ENCODE assay signal across 12 mouse cellular contexts in genomic region chr3:55755805-55756601, GRCm38 (mm10). TPM values are rescaled to one million over a fixed set of nuclear protein-coding genes. Genes with fewer than 3 reads are reported as not detected.
A peak's percentile ranks its signal among the peaks of the same experiment; 100 is the strongest.
DNase-seq lines count a peak whose midpoint lies in the region; ATAC-seq and TF ChIP-seq lines count a peak whose summit lies in the region.
"Had no signal": no experiment of that assay in that cellular context is flagged by ENCODE, and none has a peak within 500 bp of the region (broad histone marks: within the 10 kb centered on the region; RNA-seq: fewer than 3 reads in every experiment).

No protein-coding gene starts in this region.

- peak; percentile 84 for ATAC-seq in midbrain, embryonic 14.5 days (ENCODE audit: low FRiP score, low TSS enrichment)
- no peak for ATAC-seq in megakaryocyte, adult 5-6 weeks (ENCODE audit: poor library complexity, severe bottlenecking)
- no peak for ATAC-seq in megakaryocyte progenitor cell, adult 5-6 weeks (replicated peaks; ENCODE audit: poor library complexity)

- 40% methylated on average over 11 of the region's 11 CpGs for WGBS in hindbrain, embryonic 10.5 days
- WGBS in midbrain, embryonic 14.5 days: 2% methylated on average over 11 of the region's 11 CpGs

- no peak for TF ChIP-seq POLR2A in brain, embryonic 14.5 days (IDR thresholded peaks at IDR 0.05; ENCODE audit: borderline replicate concordance, extremely low read depth, insufficient read depth, insufficient read length, poor library complexity, severe bottlenecking)

- TF ChIP-seq CTCF in brain, embryonic 14.5 days (IDR thresholded peaks at IDR 0.05; ENCODE audit: borderline replicate concordance, extremely low read depth, insufficient read depth, insufficient read length): no peak

- H3K27me3 ChIP-seq in hindbrain, embryonic 10.5 days (ENCODE audit: insufficient read depth, poor library complexity, severe bottlenecking): peaks cover 31% of the 10 kb centered on the region
- H3K27me3 ChIP-seq in midbrain, embryonic 14.5 days (ENCODE audit: control insufficient read depth, insufficient read depth, low read length): no peaks in the 10 kb centered on the region
- H3K27me3 ChIP-seq: liver, embryonic 13.5 days had no signal

- H3K4me1 ChIP-seq in hindbrain, embryonic 10.5 days (replicated peaks): peaks cover 38% of the 10 kb centered on the region
- peaks cover 54% of the 10 kb centered on the region for H3K4me1 ChIP-seq in midbrain, embryonic 14.5 days (ENCODE audit: control insufficient read depth, insufficient read depth, low read length)
- H3K4me1 ChIP-seq: liver, embryonic 13.5 days had no signal

- H3K9me3 ChIP-seq in hindbrain, embryonic 10.5 days: no peaks in the 10 kb centered on the region
- H3K9me3 ChIP-seq in midbrain, embryonic 14.5 days (ENCODE audit: control insufficient read depth, low read length): no peaks in the 10 kb centered on the region
- H3K9me3 ChIP-seq: liver, embryonic 13.5 days had no signal

- no peaks in the 10 kb centered on the region for H3K36me3 ChIP-seq in hindbrain, embryonic 10.5 days
- no peaks in the 10 kb centered on the region for H3K36me3 ChIP-seq in midbrain, embryonic 14.5 days (ENCODE audit: control insufficient read depth, insufficient read depth, low read length)
- H3K36me3 ChIP-seq: liver, embryonic 13.5 days had no signal

- H3K4me3 ChIP-seq in hindbrain, embryonic 10.5 days: 0 out of 2 replicates have a peak overlapping the region, but pooled peaks have one; percentile 4
- H3K4me3 ChIP-seq in midbrain, embryonic 14.5 days (replicated peaks; ENCODE audit: low read depth, low read length): no peak overlapping the region
- H3K4me3 ChIP-seq: liver, embryonic 13.5 days had no signal

- H3K27ac ChIP-seq in hindbrain, embryonic 10.5 days: peak overlapping the region; percentile 64
- H3K27ac ChIP-seq in midbrain, embryonic 14.5 days (replicated peaks; ENCODE audit: low read depth, low read length): peak overlapping the region; percentile 86
- H3K27ac ChIP-seq: liver, embryonic 13.5 days had no signal

- H3K9ac ChIP-seq in midbrain, embryonic 14.5 days (replicated peaks; ENCODE audit: low read length): peak overlapping the region; percentile 13; the same call in 1 of the 2 replicates
- H3K9ac ChIP-seq: liver, embryonic 13.5 days had no signal

- peak; percentile 11 for DNase-seq in 3T3-L1 (ENCODE audit: low read depth, low spot score)
- peak; percentile 91 for DNase-seq in brain, embryonic 14.5 days (ENCODE audit: low read depth)
- no peak for DNase-seq in hindbrain, embryonic 10.5 days (ENCODE audit: low spot score)
- peak; percentile 83 for DNase-seq in midbrain, embryonic 14.5 days
- DNase-seq in spleen, postnatal 36 days (ENCODE audit: low spot score in 2 of 2): no peak
- DNase-seq: adrenal gland, postnatal 36 days; cerebellum, postnatal 36 days; liver, embryonic 13.5 days; thymus, postnatal 25 days had no signal

- peak overlapping the region; percentile 42 for H3K4me2 ChIP-seq in midbrain, embryonic 14.5 days (ENCODE audit: low read length)
- H3K4me2 ChIP-seq: liver, embryonic 13.5 days had no signal

RNA-seq across cellular contexts. Expression of gene Mab21l1, which starts 26.3 kb away (rescaled TPM):
- 49.1 and 90.4 TPM in 2 replicates for polyA plus RNA-seq in brain, embryonic 14.5 days (2012; rRNA removed)
- 26.8 and 57.6 TPM in 2 replicates for polyA plus RNA-seq in hindbrain, embryonic 10.5 days (2016; fragmentation: Nextera tagmentation; extraction: Ambion mirVana)
- 218 and 237 TPM in 2 replicates for polyA plus RNA-seq in midbrain, embryonic 14.5 days (2014; fragmentation: Nextera tagmentation; extraction: Ambion mirVana)
- total RNA-seq in megakaryocyte, adult 5-6 weeks (2015): not detected in 2 replicates
- total RNA-seq in megakaryocyte, adult 5-6 weeks (2017): not detected in 2 replicates
- not detected in 2 replicates for total RNA-seq in megakaryocyte progenitor cell, adult 5-6 weeks (2015)
- not detected in 2 replicates for total RNA-seq in megakaryocyte progenitor cell, adult 5-6 weeks (2017)
- total RNA-seq: hematopoietic stem cell, adult 5-6 weeks had no signal

Comparison
In these comparisons a context has a peak if more than half of its experiments do, and no peak if none do; other contexts are left out.
1. DNase-seq: peak in 3T3-L1 (single experiment), brain, embryonic 14.5 days (single experiment) and midbrain, embryonic 14.5 days (single experiment); none in hindbrain, embryonic 10.5 days (single experiment) and spleen, postnatal 36 days (0 of 2).